Mouse (Mus musculus) midbrain, postnatal 0 days (tissue): ENCODE results near the gene Bcas1. TPM values are rescaled to one million over a fixed set of nuclear protein-coding genes. Genes with fewer than 3 reads are reported as not detected.

Experiments used
- ATAC-seq: fragments of 200-750 bp; cut with Nextera tagmentation; 2 replicates; pipeline ENCODE4 v1.8.0; 2017; ENCODE audit warnings: moderate number of reproducible peaks, mild to moderate bottlenecking, moderate TSS enrichment, moderate library complexity; ENCODE audit not compliant: low FRiP score
- DNase-seq: peaks from one replicate; pipeline ENCODE4 v3.0.0-alpha.2; 2015; ENCODE audit warnings: low spot score
- H3K27ac ChIP-seq: fragments of 300-500 bp; sonication (generic); 2 replicates; pipeline ENCODE4 v1.5.1; 2014; ENCODE audit warnings: low read depth, mild to moderate bottlenecking, low read length, mixed read lengths
- H3K27me3 ChIP-seq: fragments of 300-500 bp; sonication (generic); 2 replicates; pipeline ENCODE4 v1.6.1; 2014; ENCODE audit warnings: low read length, control low read depth, mixed read lengths; ENCODE audit not compliant: insufficient read depth
- H3K36me3 ChIP-seq: fragments of 300-500 bp; sonication (generic); 2 replicates; pipeline ENCODE4 v1.6.1; 2014; ENCODE audit warnings: low read length, control low read depth, mixed read lengths; ENCODE audit not compliant: insufficient read depth
- H3K4me1 ChIP-seq: fragments of 300-500 bp; sonication (generic); 2 replicates; pipeline ENCODE4 v1.6.1; 2014; ENCODE audit warnings: mild to moderate bottlenecking, control low read depth, antibody characterized with exemption, low read length, mixed read lengths; ENCODE audit not compliant: insufficient read depth
- H3K4me2 ChIP-seq: fragments of 300-500 bp; sonication (generic); 2 replicates; pipeline ENCODE4 v1.6.1; 2014; ENCODE audit warnings: low read depth, mild to moderate bottlenecking, low read length, mixed read lengths; ENCODE audit not compliant: poor library complexity, severe bottlenecking
- H3K4me3 ChIP-seq: fragments of 300-500 bp; sonication (generic); 2 replicates; pipeline ENCODE4 v1.5.1; 2014; ENCODE audit warnings: low read depth, mild to moderate bottlenecking, low read length, moderate library complexity
- H3K9ac ChIP-seq: fragments of 300-500 bp; sonication (generic); replicated peaks from 2 replicates; pipeline ENCODE4 v1.6.1; 2014; ENCODE audit warnings: mild to moderate bottlenecking, low read length, moderate library complexity, mixed read lengths; ENCODE audit not compliant: poor library complexity, severe bottlenecking
- H3K9me3 ChIP-seq: fragments of 300-500 bp; sonication (generic); 2 replicates; pipeline ENCODE4 v1.6.1; 2016; ENCODE audit warnings: low read length, control low read depth
- CTCF ChIP-seq: IDR thresholded peaks from 2 replicates; pipeline ENCODE4 v1.5.1; 2016; ENCODE audit warnings: antibody characterized with exemption, mild to moderate bottlenecking
- WGBS: fragments of 180-500 bp; shearing (Covaris S2); extraction: QIAGEN DNeasy Blood & Tissue Kit; methylation state at CpG from one replicate; pipeline ENCODE4 v1.1.7; 2014; 5-methylcytosine and 5-hydroxymethylcytosine counted together
- polyA plus RNA-seq: library from polyadenylated mRNA; unstranded; fragments of >200 nt; fragmentation: Nextera tagmentation; extraction: Ambion mirVana; gene quantifications from 2 replicates; pipeline ENCODE4 v1.2.1, GENCODE M21; 2015
- total RNA-seq: library from RNA; depleted of rRNA; stranded (reverse); fragments of >200 nt; gene quantifications from 2 replicates; pipeline ENCODE4 v1.2.3, GENCODE M21; 2014

Gene Bcas1
- total and polyA plus RNA-seq, 2 experiments from 2014 or later = 7.5 to 9.6 TPM

- Histone ChIP-seq H3K9ac (no peak overlapping the region), H3K27ac (no peak overlapping the region), H3K9me3 (no peaks in the 10 kb centered on the region), H3K36me3 (no peaks in the 10 kb centered on the region), H3K4me2 (no peak overlapping the region), H3K4me1 (no peaks in the 10 kb centered on the region), H3K27me3 (no peaks in the 10 kb centered on the region), H3K4me3 (no peak overlapping the region)
- 75% methylated on average over 4 of the region's 4 CpGs for WGBS
- ATAC-seq = no peak
- no peak for TF ChIP-seq CTCF
- peak; percentile 32 for DNase-seq
These were observed 8.6 kb upstream of the Bcas1 start for GRCm38 (mm10) chr2:170436204-170436603.

- no peaks in the 10 kb centered on the region for H3K27me3 ChIP-seq
- 52% methylated on average over 6 of the region's 6 CpGs for WGBS
- no peak overlapping the region for H3K4me3 ChIP-seq
- TF ChIP-seq CTCF = peak; percentile 17; the same call in 1 of the 2 replicates
- DNase-seq (no peak), ATAC-seq (no peak)
- H3K36me3 ChIP-seq = no peaks in the 10 kb centered on the region
- H3K9me3 ChIP-seq = no peaks in the 10 kb centered on the region
- no peak overlapping the region for H3K4me2 ChIP-seq
- no peaks in the 10 kb centered on the region for H3K4me1 ChIP-seq
- H3K27ac ChIP-seq = no peak overlapping the region
- H3K9ac ChIP-seq = no peak overlapping the region
These were observed 4.5 kb upstream of the Bcas1 start for GRCm38 (mm10) chr2:170432152-170432551.

- WGBS = 62% methylated on average over 8 of the region's 8 CpGs
- no peak for DNase-seq
- Histone ChIP-seq H3K9ac (no peak overlapping the region), H3K4me3 (no peak overlapping the region), H3K9me3 (no peaks in the 10 kb centered on the region), H3K27me3 (no peaks in the 10 kb centered on the region), H3K4me2 (no peak overlapping the region), H3K27ac (no peak overlapping the region), H3K4me1 (no peaks in the 10 kb centered on the region), H3K36me3 (no peaks in the 10 kb centered on the region)
- no peak for TF ChIP-seq CTCF
- no peak for ATAC-seq
These were observed 1.3 kb upstream of the Bcas1 start for GRCm38 (mm10) chr2:170428966-170429365.

- Histone ChIP-seq H3K4me1 (no peaks in the 10 kb centered on the region), H3K4me3 (no peak overlapping the region), H3K36me3 (no peaks in the 10 kb centered on the region), H3K27me3 (no peaks in the 10 kb centered on the region), H3K9ac (no peak overlapping the region), H3K27ac (no peak overlapping the region), H3K9me3 (no peaks in the 10 kb centered on the region), H3K4me2 (no peak overlapping the region)
- no peak for TF ChIP-seq CTCF
- ATAC-seq (no peak), DNase-seq (no peak)
- WGBS = 63% methylated on average over 3 of the region's 3 CpGs
These were observed 3.5 kb downstream of the Bcas1 start for GRCm38 (mm10) chr2:170424131-170424530.

- H3K4me3 ChIP-seq = no peak overlapping the region
- no peak overlapping the region for H3K4me2 ChIP-seq
- H3K9ac ChIP-seq = no peak overlapping the region
- H3K36me3 ChIP-seq = no peaks in the 10 kb centered on the region
- H3K27me3 ChIP-seq = no peaks in the 10 kb centered on the region
- DNase-seq = no peak
- 43% methylated on average over 4 of the region's 4 CpGs for WGBS
- H3K4me1 ChIP-seq = no peaks in the 10 kb centered on the region
- no peak for ATAC-seq
- H3K27ac ChIP-seq = no peak overlapping the region
- peak; percentile 50 for TF ChIP-seq CTCF
- H3K9me3 ChIP-seq = no peaks in the 10 kb centered on the region
These were observed 5.7 kb downstream of the Bcas1 start for GRCm38 (mm10) chr2:170421924-170422323.

GRCm38 (mm10) chr2:170418748-170419147 lies 8.9 kb downstream of the Bcas1 start:
- no peak overlapping the region for H3K9ac ChIP-seq
- H3K4me3 ChIP-seq = no peak overlapping the region
- TF ChIP-seq CTCF = peak; percentile 72
- no peak overlapping the region for H3K4me2 ChIP-seq
- no peak overlapping the region for H3K27ac ChIP-seq
- H3K4me1 ChIP-seq = no peaks in the 10 kb centered on the region
- no peaks in the 10 kb centered on the region for H3K27me3 ChIP-seq
- no peaks in the 10 kb centered on the region for H3K9me3 ChIP-seq
- H3K36me3 ChIP-seq = no peaks in the 10 kb centered on the region
- 52% methylated on average over 10 of the region's 10 CpGs for WGBS
- DNase-seq (no peak), ATAC-seq (no peak)
